Mouse (Mus musculus) heart, embryonic 11.5 days (tissue): ENCODE measurements around the gene Ugt1a6a. TPM values are rescaled to one million over a fixed set of nuclear protein-coding genes. Genes with fewer than 3 reads are reported as not detected.
A peak's percentile ranks its signal among the peaks of the same experiment; 100 is the strongest.

Experiments
- ATAC-seq: fragments of 200-750 bp; cut with Nextera tagmentation; replicated peaks from 2 replicates; pipeline ENCODE4 v1.8.0; 2017; ENCODE audit warnings: moderate library complexity; ENCODE audit not compliant: insufficient number of reproducible peaks, low FRiP score, low TSS enrichment
- H3K27ac ChIP-seq: fragments of 300-500 bp; sonication (generic); 2 replicates; pipeline ENCODE4 v1.5.1; 2014; ENCODE audit warnings: mild to moderate bottlenecking, low read depth, low read length
- H3K27me3 ChIP-seq: fragments of 300-500 bp; sonication (generic); 2 replicates; pipeline ENCODE4 v1.6.1; 2014; ENCODE audit warnings: mild to moderate bottlenecking, low read length, mixed read lengths; ENCODE audit not compliant: control insufficient read depth, insufficient read depth
- H3K36me3 ChIP-seq: fragments of 300-500 bp; sonication (generic); 2 replicates; pipeline ENCODE4 v1.6.1; 2014; ENCODE audit warnings: mild to moderate bottlenecking, low read length, moderate library complexity, mixed read lengths; ENCODE audit not compliant: control insufficient read depth, insufficient read depth
- H3K4me1 ChIP-seq: fragments of 300-500 bp; sonication (generic); 2 replicates; pipeline ENCODE4 v1.6.1; 2014; ENCODE audit warnings: low read length; ENCODE audit not compliant: control insufficient read depth, insufficient read depth
- H3K4me2 ChIP-seq: fragments of 300-500 bp; sonication (generic); 2 replicates; pipeline ENCODE4 v1.6.1; 2014; ENCODE audit warnings: mild to moderate bottlenecking, moderate library complexity
- H3K4me3 ChIP-seq: fragments of 300-500 bp; sonication (generic); 2 replicates; pipeline ENCODE4 v1.5.1; 2014; ENCODE audit warnings: low read depth, low read length
- H3K9ac ChIP-seq: fragments of 300-500 bp; sonication (generic); 2 replicates; pipeline ENCODE4 v1.6.1; 2014; ENCODE audit warnings: mild to moderate bottlenecking, low read depth, low read length, moderate library complexity
- H3K9me3 ChIP-seq: fragments of 300-500 bp; sonication (generic); replicated peaks from 2 replicates; pipeline ENCODE4 v1.6.1; 2016; ENCODE audit warnings: low read length; ENCODE audit not compliant: control insufficient read depth
- WGBS: fragments of 180-500 bp; shearing (Covaris S2); extraction: QIAGEN DNeasy Blood & Tissue Kit; methylation state at CpG from one replicate; pipeline ENCODE4 v1.1.7; 2014; ENCODE audit not compliant: insufficient replicate concordance; 5-methylcytosine and 5-hydroxymethylcytosine counted together
- polyA plus RNA-seq: library from polyadenylated mRNA; unstranded; fragments of >200 nt; fragmentation: Nextera tagmentation; extraction: Ambion mirVana; gene quantifications from 2 replicates; pipeline ENCODE4 v1.2.1, GENCODE M21; 2014

The Ugt1a6a gene
- polyA plus RNA-seq, 1 experiment from 2014 or later, result not detected

DNA sequence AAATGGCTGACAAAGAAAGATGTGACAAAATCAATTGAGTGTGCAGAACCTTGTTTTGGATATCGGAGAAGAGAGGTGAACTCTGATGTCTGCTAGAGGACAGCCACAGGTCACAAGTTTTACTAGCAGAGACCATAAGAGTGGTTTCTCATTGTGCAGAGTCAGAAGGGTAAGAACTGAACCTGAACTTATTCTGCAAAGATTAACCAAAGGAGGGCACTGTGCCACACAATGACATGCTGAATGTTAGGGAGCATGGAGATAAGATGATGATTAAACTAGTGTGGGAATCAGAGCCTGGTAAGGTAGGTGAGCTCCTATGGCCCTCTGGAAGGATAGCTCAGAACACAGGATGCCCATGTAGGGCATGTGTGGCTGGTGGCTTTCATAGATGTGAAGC, 61.1 kb downstream of the Ugt1a6a start:
- Histone ChIP-seq H3K4me3 (no peak overlapping the region), H3K4me1 (no peaks in the 10 kb centered on the region), H3K36me3 (no peaks in the 10 kb centered on the region), H3K27ac (no peak overlapping the region), H3K9me3 (no peaks in the 10 kb centered on the region), H3K9ac (no peak overlapping the region), H3K27me3 (0 out of 2 replicates have a peak, but pooled peaks cover 2% of the 10 kb centered on the region), H3K4me2 (no peak overlapping the region)
- 94% methylated on average over 1 of the region's 1 CpGs for WGBS
- no peak for ATAC-seq

DNA sequence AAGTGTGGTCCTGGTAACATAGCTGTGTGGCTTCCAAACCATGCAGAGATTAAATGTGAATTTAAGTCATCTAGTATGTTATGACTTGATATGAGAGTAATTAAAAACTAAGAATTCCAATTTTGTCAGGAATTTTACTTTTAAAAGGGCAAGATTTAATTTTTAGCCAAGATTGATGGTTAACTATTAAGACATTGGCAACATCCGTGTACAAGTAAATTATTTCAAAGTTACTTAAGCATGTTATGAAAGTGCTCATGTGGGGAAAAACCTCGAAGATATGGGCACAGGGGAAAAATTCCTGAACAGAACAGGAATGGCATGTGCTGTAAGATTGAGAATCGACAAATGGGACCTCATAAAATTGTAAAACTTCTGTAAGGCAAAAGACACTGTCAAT, 62.8 kb downstream of the Ugt1a6a start:
- H3K36me3 ChIP-seq, result no peaks in the 10 kb centered on the region
- H3K27ac ChIP-seq, result no peak overlapping the region
- H3K27me3 ChIP-seq, result 0 out of 2 replicates have a peak, but pooled peaks cover 2% of the 10 kb centered on the region
- no peak overlapping the region for H3K4me2 ChIP-seq
- ATAC-seq, result no peak
- H3K9ac ChIP-seq, result no peak overlapping the region
- no peaks in the 10 kb centered on the region for H3K9me3 ChIP-seq
- H3K4me3 ChIP-seq, result no peak overlapping the region
- 71% methylated on average over 3 of the region's 3 CpGs for WGBS
- no peaks in the 10 kb centered on the region for H3K4me1 ChIP-seq

DNA sequence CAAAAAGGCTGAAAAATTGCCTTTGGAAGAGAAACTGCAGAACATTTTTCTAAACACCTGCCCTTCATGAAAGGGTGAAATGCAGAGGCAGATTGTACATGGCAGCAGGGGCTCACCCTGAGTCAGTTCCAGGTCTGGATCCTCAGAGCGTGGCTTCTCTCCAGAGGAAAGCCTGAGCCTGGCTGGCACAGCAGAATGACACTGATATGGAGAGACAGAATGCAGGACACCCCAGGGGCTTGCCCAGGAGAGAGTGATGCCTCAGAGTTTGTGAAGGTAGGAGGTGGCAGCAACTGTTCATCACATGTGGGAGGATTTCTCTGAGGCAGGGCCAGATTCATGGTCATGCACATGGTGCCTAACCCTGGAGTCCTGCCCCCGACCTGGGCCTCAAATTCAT, 65.4 kb downstream of the Ugt1a6a start:
- Histone ChIP-seq H3K27ac (no peak overlapping the region), H3K9ac (no peak overlapping the region), H3K4me1 (no peaks in the 10 kb centered on the region), H3K4me2 (no peak overlapping the region), H3K36me3 (no peaks in the 10 kb centered on the region), H3K27me3 (no peaks in the 10 kb centered on the region), H3K9me3 (no peaks in the 10 kb centered on the region), H3K4me3 (no peak overlapping the region)
- 57% methylated on average over 2 of the region's 2 CpGs for WGBS
- ATAC-seq, result no peak

DNA sequence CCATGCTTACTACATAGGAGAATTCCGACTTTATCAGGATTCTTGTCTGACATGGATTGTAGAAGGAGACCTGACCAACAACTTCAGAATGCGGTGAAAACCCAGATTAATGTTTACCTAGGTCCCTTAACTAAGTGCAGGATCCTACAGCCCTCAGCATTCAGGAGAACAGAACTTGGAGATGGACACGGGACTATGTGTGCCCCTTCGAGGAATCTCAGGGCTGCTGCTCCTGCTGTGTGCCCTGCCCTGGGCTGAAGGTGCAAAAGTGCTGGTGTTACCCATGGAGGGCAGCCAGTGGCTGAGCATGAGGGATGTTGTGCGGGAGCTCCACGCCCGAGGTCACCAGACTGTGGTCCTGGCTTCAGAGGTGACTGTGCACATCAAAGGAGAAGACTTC, 65.8 kb downstream of the Ugt1a6a start, which contains the start of gene Ugt1a2:
TSS of gene Ugt1a2 (plus strand) at position 146 of the 400 bp plus-strand sequence.
- no peak within 1 kb of the TSS for H3K4me3 ChIP-seq
- WGBS, result 75% methylated on average over 7 of the region's 7 CpGs

DNA sequence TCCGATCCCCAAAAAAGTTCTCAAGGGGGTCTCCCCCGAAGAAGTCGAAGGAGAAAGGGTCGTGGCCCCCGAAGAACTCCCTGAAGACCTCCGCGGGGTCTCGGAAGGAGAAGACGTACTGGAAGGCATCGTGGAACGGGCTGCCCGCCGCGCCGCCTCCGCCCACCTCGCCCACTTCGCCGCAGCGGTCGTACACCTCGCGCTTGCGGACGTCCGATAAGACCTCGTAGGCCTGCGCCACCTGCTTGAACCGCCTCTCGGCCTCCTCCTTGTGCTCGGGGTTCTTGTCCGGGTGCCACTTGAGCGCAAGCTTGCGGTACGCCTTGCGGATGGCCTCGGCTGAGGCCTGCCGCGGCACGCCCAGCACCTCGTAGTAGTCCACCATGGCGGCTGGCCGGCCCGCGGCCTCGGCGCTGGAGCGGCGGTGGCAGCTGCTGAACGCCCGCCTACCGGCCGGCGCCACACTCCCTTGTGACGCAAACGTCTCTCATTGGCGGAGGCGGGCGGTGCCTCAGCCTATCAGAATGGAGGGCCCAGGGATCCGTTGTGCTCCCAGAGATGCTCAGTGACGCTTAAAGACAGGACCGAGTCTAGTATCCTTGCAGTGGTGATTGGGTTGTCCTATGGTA, 70.8 kb downstream of the Ugt1a6a start, which contains the start of gene Dnajb3:
TSS of gene Dnajb3 (minus strand) at position 489 of the 629 bp plus-strand sequence.
- peak within 1 kb of the TSS; percentile 85 for H3K9ac ChIP-seq
- peak within 1 kb of the TSS; percentile 70 for H3K27ac ChIP-seq
- H3K4me1 ChIP-seq, result no peaks in the 10 kb centered on the region
- H3K9me3 ChIP-seq, result no peaks in the 10 kb centered on the region
- peak within 1 kb of the TSS; percentile 76 for H3K4me2 ChIP-seq
- ATAC-seq, result peak; percentile 97
- H3K27me3 ChIP-seq, result no peaks in the 10 kb centered on the region
- 5% methylated on average over 62 of the region's 62 CpGs for WGBS
- H3K36me3 ChIP-seq, result no peaks in the 10 kb centered on the region
- peak within 1 kb of the TSS; percentile 56 for H3K4me3 ChIP-seq

More for the DNA sequence above, 65.8 kb downstream of the Ugt1a6a start, which contains the start of gene Ugt1a2:
- Histone ChIP-seq H3K9ac (no peak within 1 kb of the TSS), H3K36me3 (no peaks in the 10 kb centered on the region), H3K4me1 (no peaks in the 10 kb centered on the region), H3K27me3 (no peaks in the 10 kb centered on the region), H3K27ac (no peak within 1 kb of the TSS), H3K4me2 (no peak within 1 kb of the TSS), H3K9me3 (no peaks in the 10 kb centered on the region)
- no peak for ATAC-seq

DNA sequence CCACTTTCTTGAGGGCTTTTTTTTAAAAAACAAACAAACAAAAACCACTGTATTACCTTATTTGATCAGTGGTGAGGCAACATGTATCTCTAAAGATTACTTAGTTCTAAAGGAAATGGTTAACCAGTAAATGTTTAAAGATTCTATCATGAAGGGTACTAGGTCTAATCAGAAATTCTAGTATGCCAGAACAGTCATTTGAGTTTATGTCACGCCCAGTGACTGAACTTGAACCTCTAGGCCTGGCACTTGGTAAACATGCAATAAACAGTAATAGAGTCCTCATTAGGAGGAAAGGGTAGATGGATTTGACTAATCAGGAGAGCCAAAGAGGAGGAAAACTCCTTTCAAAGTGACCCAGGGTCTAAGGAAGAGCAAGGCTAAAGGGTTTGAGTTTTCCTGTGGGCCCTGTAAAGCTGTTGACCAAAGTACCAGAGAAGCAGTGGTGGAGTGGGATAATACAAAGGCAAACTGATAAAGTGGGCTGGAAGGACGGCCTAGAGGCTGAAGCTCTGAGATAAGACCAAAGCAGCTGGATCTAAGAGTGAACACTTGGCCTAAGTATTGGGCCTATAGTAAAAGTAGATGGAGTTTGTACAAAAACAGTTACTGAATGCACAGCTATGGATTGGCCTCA, 72.4 kb downstream of the Ugt1a6a start:
- no peaks in the 10 kb centered on the region for H3K4me1 ChIP-seq
- peak overlapping the region; percentile 70 for H3K27ac ChIP-seq
- no peaks in the 10 kb centered on the region for H3K27me3 ChIP-seq
- H3K4me2 ChIP-seq, result no peak overlapping the region
- no peak overlapping the region for H3K4me3 ChIP-seq
- peak; percentile 74 for ATAC-seq
- 41% methylated on average over 2 of the region's 2 CpGs for WGBS
- H3K9me3 ChIP-seq, result peaks cover 8% of the 10 kb centered on the region
- no peak overlapping the region for H3K9ac ChIP-seq
- peaks cover 1% of the 10 kb centered on the region; the same call in 1 of the 2 replicates for H3K36me3 ChIP-seq

DNA sequence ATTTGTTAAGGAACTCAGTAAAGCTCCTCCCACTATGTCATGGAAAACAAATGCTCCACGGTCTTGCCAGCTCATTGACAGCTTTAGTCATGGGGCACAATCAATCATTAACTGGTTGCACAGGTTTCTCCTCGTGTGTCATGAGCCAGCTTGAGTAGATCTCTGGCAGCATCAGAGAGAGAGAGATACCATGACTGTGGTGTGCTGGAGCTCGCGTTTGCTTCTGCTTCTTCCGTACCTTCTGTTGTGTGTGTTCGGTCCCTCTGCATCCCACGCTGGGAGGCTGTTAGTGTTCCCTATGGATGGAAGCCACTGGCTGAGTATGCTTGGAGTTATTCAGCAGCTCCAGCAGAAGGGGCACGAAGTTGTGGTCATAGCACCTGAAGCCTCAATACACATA, 77.2 kb downstream of the Ugt1a6a start, which contains the start of gene Ugt1a1:
TSS of gene Ugt1a1 (plus strand) at position 148 of the 400 bp plus-strand sequence.
- Histone ChIP-seq H3K4me1 (no peaks in the 10 kb centered on the region), H3K27ac (no peak within 1 kb of the TSS), H3K9ac (no peak within 1 kb of the TSS), H3K4me3 (no peak within 1 kb of the TSS), H3K27me3 (no peaks in the 10 kb centered on the region), H3K4me2 (no peak within 1 kb of the TSS), H3K9me3 (peaks cover 52% of the 10 kb centered on the region), H3K36me3 (peaks cover 2% of the 10 kb centered on the region; the same call in 1 of the 2 replicates)
- no peak for ATAC-seq
- 62% methylated on average over 8 of the region's 8 CpGs for WGBS

DNA sequence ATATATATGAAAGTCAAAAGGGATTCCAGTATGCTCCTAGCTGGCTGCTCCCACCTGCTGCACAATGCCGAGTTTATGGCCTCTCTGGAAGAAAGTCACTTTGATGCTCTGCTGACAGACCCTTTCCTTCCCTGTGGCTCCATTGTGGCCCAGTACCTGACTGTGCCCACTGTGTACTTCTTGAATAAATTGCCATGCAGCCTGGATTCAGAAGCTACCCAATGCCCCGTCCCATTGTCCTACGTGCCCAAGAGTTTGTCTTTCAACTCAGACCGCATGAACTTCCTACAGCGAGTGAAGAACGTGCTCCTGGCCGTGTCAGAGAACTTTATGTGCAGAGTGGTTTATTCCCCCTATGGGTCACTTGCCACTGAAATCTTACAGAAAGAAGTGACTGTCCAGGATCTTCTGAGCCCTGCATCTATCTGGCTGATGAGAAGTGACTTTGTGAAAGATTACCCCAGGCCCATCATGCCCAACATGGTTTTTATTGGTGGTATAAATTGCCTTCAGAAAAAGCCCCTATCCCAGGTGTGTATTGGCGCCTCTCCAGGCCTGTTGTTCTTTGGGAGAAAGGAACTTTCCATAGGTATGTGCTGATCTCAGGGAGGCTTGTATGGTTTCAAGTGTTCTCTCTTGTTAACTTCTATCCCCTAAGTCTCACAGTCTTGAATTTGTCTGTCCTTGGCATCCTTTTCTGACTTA, 77.9 kb downstream of the Ugt1a6a start:
- ATAC-seq, result peak; percentile 11
- Histone ChIP-seq H3K9ac (no peak overlapping the region), H3K4me1 (no peaks in the 10 kb centered on the region), H3K4me3 (no peak overlapping the region), H3K27me3 (no peaks in the 10 kb centered on the region), H3K9me3 (peaks cover 58% of the 10 kb centered on the region), H3K4me2 (no peak overlapping the region), H3K27ac (no peak overlapping the region), H3K36me3 (peaks cover 2% of the 10 kb centered on the region; the same call in 1 of the 2 replicates)
- WGBS, result 60% methylated on average over 8 of the region's 8 CpGs
